Comparison of ENCODE assay signal across 8 mouse cellular contexts in genomic region chr16:21643621-21644041, GRCm38 (mm10). TPM values are rescaled to one million over a fixed set of nuclear protein-coding genes. Genes with fewer than 3 reads are reported as not detected.
DNase-seq lines count a peak whose midpoint lies in the region; ATAC-seq and TF ChIP-seq lines count a peak whose summit lies in the region.

No protein-coding gene starts in this region.

- H3K27me3 ChIP-seq in lung, postnatal 0 days (replicated peaks; ENCODE audit: insufficient read depth, low read length) = no peaks in the 10 kb centered on the region
- H3K27me3 ChIP-seq in limb, embryonic 11.5 days (ENCODE audit: control insufficient read depth, insufficient read depth, low read length) = no peaks in the 10 kb centered on the region
- no peaks in the 10 kb centered on the region for H3K27me3 ChIP-seq in stomach, embryonic 14.5 days (ENCODE audit: control insufficient read depth, insufficient read depth, low read length)

- no peak for TF ChIP-seq CTCF in lung, postnatal 0 days (IDR thresholded peaks at IDR 0.05)

- TF ChIP-seq EP300 in lung, postnatal 0 days (IDR thresholded peaks at IDR 0.05) = no peak

- ATAC-seq in cerebellum, adult (ENCODE audit: insufficient number of reproducible peaks, low FRiP score, low TSS enrichment) = no peak
- ATAC-seq in lung, postnatal 0 days = no peak
- no peak for ATAC-seq in limb, embryonic 11.5 days (ENCODE audit: insufficient number of reproducible peaks, low FRiP score, low TSS enrichment, low read depth)
- ATAC-seq in stomach, embryonic 14.5 days (ENCODE audit: insufficient number of reproducible peaks, insufficient read depth, low FRiP score, low read depth) = peak; percentile 19; the same call in 1 of the 2 replicates
- ATAC-seq in inflammation-experienced regulatory T-cells, adult 6 months = no peak

- H3K36me3 ChIP-seq in lung, postnatal 0 days (ENCODE audit: insufficient read depth, low read length) = no peaks in the 10 kb centered on the region
- H3K36me3 ChIP-seq in limb, embryonic 11.5 days (ENCODE audit: control insufficient read depth, insufficient read depth, low read length) = no peaks in the 10 kb centered on the region
- no peaks in the 10 kb centered on the region for H3K36me3 ChIP-seq in stomach, embryonic 14.5 days (ENCODE audit: control insufficient read depth, insufficient read depth, low read length)

- no peaks in the 10 kb centered on the region for H3K9me3 ChIP-seq in lung, postnatal 0 days (ENCODE audit: low read length)
- H3K9me3 ChIP-seq in limb, embryonic 11.5 days (ENCODE audit: control insufficient read depth, low read length) = no peaks in the 10 kb centered on the region; the same call in 1 of the 2 replicates
- H3K9me3 ChIP-seq in stomach, embryonic 14.5 days (ENCODE audit: control insufficient read depth, low read depth, low read length) = no peaks in the 10 kb centered on the region

- no peak overlapping the region for H3K4me3 ChIP-seq in lung, postnatal 0 days (ENCODE audit: low read depth, low read length)
- no peak overlapping the region for H3K4me3 ChIP-seq in limb, embryonic 11.5 days (ENCODE audit: low read depth, low read length)
- H3K4me3 ChIP-seq in stomach, embryonic 14.5 days (ENCODE audit: low read depth, low read length) = no peak overlapping the region

- DNase-seq in cerebellum, postnatal 14 days = peak; percentile 45 to 55
- DNase-seq in lung, postnatal 0 days (ENCODE audit: low spot score) = no peak
- no peak for DNase-seq in lung, adult 18-20 months
- no peak for DNase-seq in limb, embryonic 11.5 days (ENCODE audit: low spot score)
- DNase-seq in T-cell, adult 2 months (ENCODE audit: low spot score) = no peak

- peaks cover 16% of the 10 kb centered on the region; the same call in 1 of the 2 replicates for H3K4me1 ChIP-seq in lung, postnatal 0 days (ENCODE audit: insufficient read depth, low read depth, low read length)
- 0 out of 2 replicates have a peak, but pooled peaks cover 4% of the 10 kb centered on the region for H3K4me1 ChIP-seq in limb, embryonic 11.5 days (ENCODE audit: control insufficient read depth, insufficient read depth, low read length)
- peaks cover 13% of the 10 kb centered on the region; the same call in 1 of the 2 replicates for H3K4me1 ChIP-seq in stomach, embryonic 14.5 days (ENCODE audit: control insufficient read depth, insufficient read depth, low read length)

- H3K27ac ChIP-seq in lung, postnatal 0 days (ENCODE audit: low read length) = peak overlapping the region; percentile 57; the same call in 1 of the 2 replicates
- H3K27ac ChIP-seq in limb, embryonic 11.5 days (replicated peaks; ENCODE audit: low read depth, low read length) = no peak overlapping the region
- peak overlapping the region; percentile 78 for H3K27ac ChIP-seq in stomach, embryonic 14.5 days (ENCODE audit: low read length)

- H3K9ac ChIP-seq in lung, postnatal 0 days (replicated peaks; ENCODE audit: low read depth) = no peak overlapping the region
- H3K9ac ChIP-seq in limb, embryonic 11.5 days (ENCODE audit: low read length) = peak overlapping the region; percentile 40; the same call in 1 of the 2 replicates
- H3K9ac ChIP-seq in stomach, embryonic 14.5 days (replicated peaks; ENCODE audit: low read depth, low read length) = no peak overlapping the region

- WGBS in lung, postnatal 0 days = 86% methylated on average over 2 of the region's 2 CpGs
- 86% methylated on average over 2 of the region's 2 CpGs for WGBS in limb, embryonic 11.5 days
- 80% methylated on average over 2 of the region's 2 CpGs for WGBS in stomach, embryonic 14.5 days

- peak overlapping the region; percentile 17; the same call in 1 of the 2 replicates for H3K4me2 ChIP-seq in lung, postnatal 0 days (replicated peaks; ENCODE audit: low read depth, low read length)
- peak overlapping the region; percentile 17; the same call in 1 of the 2 replicates for H3K4me2 ChIP-seq in limb, embryonic 11.5 days (ENCODE audit: low read depth, severe bottlenecking)
- H3K4me2 ChIP-seq in stomach, embryonic 14.5 days (replicated peaks; ENCODE audit: low read depth, low read length) = peak overlapping the region; percentile 7; the same call in 1 of the 2 replicates

RNA-seq across cellular contexts. Expression of gene 2510009E07Rik, which starts 50.8 kb away (rescaled TPM):
- polyA plus RNA-seq in lung, postnatal 0 days (2015; fragmentation: Nextera tagmentation; extraction: Ambion mirVana) = 16.8 and 17.0 TPM in 2 replicates
- polyA plus RNA-seq in limb, embryonic 11.5 days (2014; fragmentation: Nextera tagmentation; extraction: Ambion mirVana) = 8.2 and 9.7 TPM in 2 replicates
- 19.5 and 20.9 TPM in 2 replicates for polyA plus RNA-seq in stomach, embryonic 14.5 days (2014; fragmentation: Nextera tagmentation; extraction: Ambion mirVana)
- 1 to 10 TPM in 2 of 3 experiments, under 1 TPM in 1; 0.30 to 4.1 (median 3.0) TPM for polyA plus RNA-seq in inflammation-experienced regulatory T-cells, adult 6 months (2017; shearing (Covaris generic))

Comparison
In these comparisons a context has a peak if more than half of its experiments do, and no peak if none do; other contexts are left out.
1. DNase-seq: peak in cerebellum, postnatal 14 days (2 of 2); none in lung, postnatal 0 days (single experiment), lung, adult 18-20 months (0 of 2), limb, embryonic 11.5 days (single experiment) and T-cell, adult 2 months (single experiment).
2. Peak in every context shown above with its lines, with median percentiles within 50 percentile points of each other: H3K4me2 ChIP-seq.